Mouse (Mus musculus): ENCODE data around the gene Pigf. TPM values are rescaled to one million over a fixed set of nuclear protein-coding genes. Genes with fewer than 3 reads are reported as not detected.
A peak's percentile ranks its signal among the peaks of the same experiment; 100 is the strongest.

Gene Pigf
- polyA plus RNA-seq, 1 experiment from 2014 or later, result 17.9 TPM

GRCm38 (mm10) chr17:87049696-87050095, 24.5 kb upstream of the Pigf start:
- no peak overlapping the region for H3K4me2 ChIP-seq
- no peak overlapping the region for H3K4me3 ChIP-seq (ENCODE audit: low read depth, low read length)
- 61% methylated on average over 5 of the region's 5 CpGs for WGBS (ENCODE audit: insufficient replicate concordance)

GRCm38 (mm10) chr17:87044796-87045195, 19.6 kb upstream of the Pigf start:
- ATAC-seq (replicated peaks; ENCODE audit: insufficient number of reproducible peaks, low FRiP score, low TSS enrichment), result no peak
- H3K9ac ChIP-seq (ENCODE audit: low read depth, low read length), result no peak overlapping the region
- H3K9me3 ChIP-seq (replicated peaks; ENCODE audit: control insufficient read depth, low read length), result no peaks in the 10 kb centered on the region
- no peak overlapping the region for H3K27ac ChIP-seq (ENCODE audit: low read depth, low read length)
- no peaks in the 10 kb centered on the region for H3K4me1 ChIP-seq (ENCODE audit: control insufficient read depth, insufficient read depth, low read length)
- no peak overlapping the region for H3K4me3 ChIP-seq (ENCODE audit: low read depth, low read length)
- 80% methylated on average over 8 of the region's 8 CpGs for WGBS (ENCODE audit: insufficient replicate concordance)
- peaks cover 4% of the 10 kb centered on the region; the same call in 1 of the 2 replicates for H3K27me3 ChIP-seq (ENCODE audit: control insufficient read depth, insufficient read depth, low read length)
- no peaks in the 10 kb centered on the region for H3K36me3 ChIP-seq (ENCODE audit: control insufficient read depth, insufficient read depth, low read length)
- H3K4me2 ChIP-seq, result no peak overlapping the region

More at GRCm38 (mm10) chr17:87049696-87050095, 24.5 kb upstream of the Pigf start:
- Histone ChIP-seq H3K27me3 (ENCODE audit: control insufficient read depth, insufficient read depth, low read length) (no peaks in the 10 kb centered on the region), H3K9me3 (replicated peaks; ENCODE audit: control insufficient read depth, low read length) (no peaks in the 10 kb centered on the region), H3K9ac (ENCODE audit: low read depth, low read length) (no peak overlapping the region), H3K27ac (ENCODE audit: low read depth, low read length) (no peak overlapping the region), H3K36me3 (ENCODE audit: control insufficient read depth, insufficient read depth, low read length) (no peaks in the 10 kb centered on the region), H3K4me1 (ENCODE audit: control insufficient read depth, insufficient read depth, low read length) (peaks cover under 1% of the 10 kb centered on the region; the same call in 1 of the 2 replicates)
- ATAC-seq (replicated peaks; ENCODE audit: insufficient number of reproducible peaks, low FRiP score, low TSS enrichment), result no peak

- Histone ChIP-seq H3K4me1 (ENCODE audit: control insufficient read depth, insufficient read depth, low read length) (no peaks in the 10 kb centered on the region), H3K27ac (ENCODE audit: low read depth, low read length) (no peak overlapping the region), H3K4me2 (no peak overlapping the region), H3K4me3 (ENCODE audit: low read depth, low read length) (no peak overlapping the region), H3K9me3 (replicated peaks; ENCODE audit: control insufficient read depth, low read length) (no peaks in the 10 kb centered on the region), H3K27me3 (ENCODE audit: control insufficient read depth, insufficient read depth, low read length) (peaks cover 4% of the 10 kb centered on the region; the same call in 1 of the 2 replicates), H3K36me3 (ENCODE audit: control insufficient read depth, insufficient read depth, low read length) (no peaks in the 10 kb centered on the region), H3K9ac (ENCODE audit: low read depth, low read length) (no peak overlapping the region)
- WGBS (ENCODE audit: insufficient replicate concordance), result 2% methylated on average over 15 of the region's 15 CpGs
- ATAC-seq (replicated peaks; ENCODE audit: insufficient number of reproducible peaks, low FRiP score, low TSS enrichment), result no peak
Observed at GRCm38 (mm10) chr17:87044364-87044763, 19.2 kb upstream of the Pigf start.

- 59% methylated on average over 19 of the region's 19 CpGs for WGBS (ENCODE audit: insufficient replicate concordance)
- no peak overlapping the region for H3K4me2 ChIP-seq
Observed at GRCm38 (mm10) chr17:87041739-87042138, 16.5 kb upstream of the Pigf start.

GRCm38 (mm10) chr17:87038496-87038895, 13.3 kb upstream of the Pigf start:
- Histone ChIP-seq H3K9me3 (replicated peaks; ENCODE audit: control insufficient read depth, low read length) (no peaks in the 10 kb centered on the region), H3K9ac (ENCODE audit: low read depth, low read length) (no peak overlapping the region), H3K4me1 (ENCODE audit: control insufficient read depth, insufficient read depth, low read length) (no peaks in the 10 kb centered on the region), H3K4me3 (ENCODE audit: low read depth, low read length) (no peak overlapping the region), H3K27ac (ENCODE audit: low read depth, low read length) (no peak overlapping the region), H3K36me3 (ENCODE audit: control insufficient read depth, insufficient read depth, low read length) (no peaks in the 10 kb centered on the region; the same call in 1 of the 2 replicates), H3K4me2 (no peak overlapping the region), H3K27me3 (ENCODE audit: control insufficient read depth, insufficient read depth, low read length) (peaks cover 2% of the 10 kb centered on the region; the same call in 1 of the 2 replicates)
- no peak for ATAC-seq (replicated peaks; ENCODE audit: insufficient number of reproducible peaks, low FRiP score, low TSS enrichment)
- 85% methylated on average over 5 of the region's 5 CpGs for WGBS (ENCODE audit: insufficient replicate concordance)

More at GRCm38 (mm10) chr17:87041739-87042138, 16.5 kb upstream of the Pigf start:
- H3K4me1 ChIP-seq (ENCODE audit: control insufficient read depth, insufficient read depth, low read length), result no peaks in the 10 kb centered on the region
- no peaks in the 10 kb centered on the region for H3K9me3 ChIP-seq (replicated peaks; ENCODE audit: control insufficient read depth, low read length)
- H3K27ac ChIP-seq (ENCODE audit: low read depth, low read length), result no peak overlapping the region
- no peak overlapping the region for H3K9ac ChIP-seq (ENCODE audit: low read depth, low read length)
- H3K27me3 ChIP-seq (ENCODE audit: control insufficient read depth, insufficient read depth, low read length), result peaks cover 4% of the 10 kb centered on the region; the same call in 1 of the 2 replicates
- H3K4me3 ChIP-seq (ENCODE audit: low read depth, low read length), result no peak overlapping the region
- H3K36me3 ChIP-seq (ENCODE audit: control insufficient read depth, insufficient read depth, low read length), result no peaks in the 10 kb centered on the region
- ATAC-seq (replicated peaks; ENCODE audit: insufficient number of reproducible peaks, low FRiP score, low TSS enrichment), result no peak

GRCm38 (mm10) chr17:87036141-87037073, 11.2 kb upstream of the Pigf start:
- no peak overlapping the region for H3K4me3 ChIP-seq (ENCODE audit: low read depth, low read length)
- H3K27me3 ChIP-seq (ENCODE audit: control insufficient read depth, insufficient read depth, low read length), result no peaks in the 10 kb centered on the region
- H3K4me2 ChIP-seq, result no peak overlapping the region
- no peaks in the 10 kb centered on the region for H3K9me3 ChIP-seq (replicated peaks; ENCODE audit: control insufficient read depth, low read length)
- 55% methylated on average over 9 of the region's 10 CpGs for WGBS (ENCODE audit: insufficient replicate concordance)
- no peak for ATAC-seq (replicated peaks; ENCODE audit: insufficient number of reproducible peaks, low FRiP score, low TSS enrichment)
- H3K27ac ChIP-seq (ENCODE audit: low read depth, low read length), result no peak overlapping the region
- H3K36me3 ChIP-seq (ENCODE audit: control insufficient read depth, insufficient read depth, low read length), result no peaks in the 10 kb centered on the region; the same call in 1 of the 2 replicates
- H3K9ac ChIP-seq (ENCODE audit: low read depth, low read length), result no peak overlapping the region
- H3K4me1 ChIP-seq (ENCODE audit: control insufficient read depth, insufficient read depth, low read length), result no peaks in the 10 kb centered on the region

- H3K9me3 ChIP-seq (replicated peaks; ENCODE audit: control insufficient read depth, low read length), result no peaks in the 10 kb centered on the region
- H3K4me1 ChIP-seq (ENCODE audit: control insufficient read depth, insufficient read depth, low read length), result peaks cover 3% of the 10 kb centered on the region; the same call in 1 of the 2 replicates
- H3K27ac ChIP-seq (ENCODE audit: low read depth, low read length), result no peak overlapping the region; the same call in 1 of the 2 replicates
- peaks cover 2% of the 10 kb centered on the region; the same call in 1 of the 2 replicates for H3K36me3 ChIP-seq (ENCODE audit: control insufficient read depth, insufficient read depth, low read length)
- ATAC-seq (replicated peaks; ENCODE audit: insufficient number of reproducible peaks, low FRiP score, low TSS enrichment), result peak; percentile 69
- 1% methylated on average over 55 of the region's 55 CpGs for WGBS (ENCODE audit: insufficient replicate concordance)
- no peaks in the 10 kb centered on the region for H3K27me3 ChIP-seq (ENCODE audit: control insufficient read depth, insufficient read depth, low read length)
- H3K4me3 ChIP-seq (ENCODE audit: low read depth, low read length), result peak overlapping the region; percentile 76
- H3K4me2 ChIP-seq, result peak overlapping the region; percentile 91
- peak overlapping the region; percentile 67 for H3K9ac ChIP-seq (ENCODE audit: low read depth, low read length)
Observed at GRCm38 (mm10) chr17:87024491-87025242, 539 bp downstream of the Pigf start.

- Histone ChIP-seq H3K4me3 (ENCODE audit: low read depth, low read length) (no peak overlapping the region), H3K4me2 (no peak overlapping the region), H3K9ac (ENCODE audit: low read depth, low read length) (no peak overlapping the region), H3K9me3 (replicated peaks; ENCODE audit: control insufficient read depth, low read length) (no peaks in the 10 kb centered on the region), H3K4me1 (ENCODE audit: control insufficient read depth, insufficient read depth, low read length) (0 out of 2 replicates have a peak, but pooled peaks cover 3% of the 10 kb centered on the region), H3K27me3 (ENCODE audit: control insufficient read depth, insufficient read depth, low read length) (no peaks in the 10 kb centered on the region), H3K36me3 (ENCODE audit: control insufficient read depth, insufficient read depth, low read length) (no peaks in the 10 kb centered on the region), H3K27ac (ENCODE audit: low read depth, low read length) (no peak overlapping the region)
- 92% methylated on average over 5 of the region's 5 CpGs for WGBS (ENCODE audit: insufficient replicate concordance)
- ATAC-seq (replicated peaks; ENCODE audit: insufficient number of reproducible peaks, low FRiP score, low TSS enrichment), result no peak
Observed at GRCm38 (mm10) chr17:87019692-87020091, 5.5 kb downstream of the Pigf start.

All from heart, embryonic 11.5 days (tissue).